Mouse (Mus musculus) embryonic fibroblast, embryonic 13.5 days (primary cell): ENCODE results near the gene Slc26a3. TPM values are rescaled to one million over a fixed set of nuclear protein-coding genes. Genes with fewer than 3 reads are reported as not detected.
"Not testable (repeated sequence)": the region's sequence is repeated elsewhere in the genome, so short reads cannot be mapped to it uniquely, and the experiment has no call there.

Experiments used
- H3K27ac ChIP-seq: 2 replicates; pipeline ENCODE4 v1.5.1; 2012; ENCODE audit warnings: low read length, control low read depth, inconsistent platforms; ENCODE audit not compliant: insufficient read depth
- H3K4me1 ChIP-seq: 2 replicates; pipeline ENCODE4 v1.6.1; 2011; ENCODE audit warnings: low read length; ENCODE audit not compliant: control insufficient read depth, insufficient read depth
- H3K4me3 ChIP-seq: 2 replicates; pipeline ENCODE4 v1.5.1; 2011; ENCODE audit warnings: mild to moderate bottlenecking, control low read depth, low read length; ENCODE audit not compliant: insufficient read depth
- CTCF ChIP-seq: IDR thresholded peaks from 2 replicates; pipeline ENCODE4 v1.5.1; 2011; ENCODE audit warnings: mild to moderate bottlenecking, control low read depth, low read length, moderate library complexity, borderline replicate concordance; ENCODE audit not compliant: insufficient read depth
- POLR2A ChIP-seq: IDR thresholded peaks from 2 replicates; pipeline ENCODE4 v1.6.1; 2011; ENCODE audit warnings: low read depth, mild to moderate bottlenecking, control low read depth, low read length, moderate library complexity
- polyA plus RNA-seq: library from polyadenylated mRNA; stranded (reverse); fragments of >200 nt; gene quantifications from 2 replicates; pipeline ENCODE4 v1.2.4, GENCODE M21; 2011; ENCODE audit warnings: low read depth; ENCODE audit not compliant: missing spikeins, insufficient read length

The Slc26a3 gene
- polyA plus RNA-seq, 1 experiment = not detected

GRCm38 (mm10) chr12:31404575-31405240, 14.0 kb downstream of the Slc26a3 start:
- Histone ChIP-seq H3K4me1 (no peaks in the 10 kb centered on the region), H3K4me3 (no peak overlapping the region), H3K27ac (no peak overlapping the region)
- TF ChIP-seq POLR2A (no peak), CTCF (no peak)

GRCm38 (mm10) chr12:31415971-31416370, 25.3 kb downstream of the Slc26a3 start:
- Histone ChIP-seq H3K4me3 (no peak overlapping the region), H3K4me1 (peaks cover 3% of the 10 kb centered on the region), H3K27ac (no peak overlapping the region)
- TF ChIP-seq POLR2A = no peak

- no peak overlapping the region for H3K27ac ChIP-seq
- H3K4me3 ChIP-seq = no peak overlapping the region
- TF ChIP-seq POLR2A = no peak
- TF ChIP-seq CTCF = no peak
- no peaks in the 10 kb centered on the region for H3K4me1 ChIP-seq
Observed at GRCm38 (mm10) chr12:31421901-31422574, 31.4 kb downstream of the Slc26a3 start.

GRCm38 (mm10) chr12:31437791-31438190, 47.1 kb downstream of the Slc26a3 start:
- H3K4me1 ChIP-seq = no peaks in the 10 kb centered on the region
- TF ChIP-seq CTCF (no peak), POLR2A (no peak)
- H3K4me3 ChIP-seq = no peak overlapping the region
- H3K27ac ChIP-seq = no peak overlapping the region

- Histone ChIP-seq H3K4me3 (no peak overlapping the region), H3K4me1 (no peaks in the 10 kb centered on the region), H3K27ac (no peak overlapping the region)
- TF ChIP-seq CTCF (no peak), POLR2A (no peak)
Observed at GRCm38 (mm10) chr12:31439612-31440011, 48.9 kb downstream of the Slc26a3 start.

GRCm38 (mm10) chr12:31444131-31444546, 53.5 kb downstream of the Slc26a3 start:
- no peaks in the 10 kb centered on the region for H3K4me1 ChIP-seq
- H3K4me3 ChIP-seq = no peak overlapping the region
- H3K27ac ChIP-seq = no peak overlapping the region
- TF ChIP-seq CTCF (no peak), POLR2A (no peak)

- no peak overlapping the region for H3K4me3 ChIP-seq
- no peak for TF ChIP-seq POLR2A
- no peak for TF ChIP-seq CTCF
- H3K27ac ChIP-seq = no peak overlapping the region
- no peaks in the 10 kb centered on the region for H3K4me1 ChIP-seq
Observed at GRCm38 (mm10) chr12:31444827-31445226, 54.2 kb downstream of the Slc26a3 start.

GRCm38 (mm10) chr12:31449341-31449740, 58.7 kb downstream of the Slc26a3 start:
- Histone ChIP-seq H3K4me3 (no peak overlapping the region), H3K4me1 (no peaks in the 10 kb centered on the region), H3K27ac (no peak overlapping the region)
- TF ChIP-seq CTCF (no peak), POLR2A (no peak)

- no peak for TF ChIP-seq CTCF
- no peak for TF ChIP-seq POLR2A
- H3K4me3 ChIP-seq = no peak overlapping the region
- no peaks in the 10 kb centered on the region for H3K4me1 ChIP-seq
- no peak overlapping the region for H3K27ac ChIP-seq
Observed at GRCm38 (mm10) chr12:31456271-31456670, 65.6 kb downstream of the Slc26a3 start.

GRCm38 (mm10) chr12:31458474-31458873, 67.8 kb downstream of the Slc26a3 start:
- Histone ChIP-seq H3K4me3 (no peak overlapping the region), H3K27ac (no peak overlapping the region), H3K4me1 (no peaks in the 10 kb centered on the region)
- TF ChIP-seq POLR2A = no peak
- no peak for TF ChIP-seq CTCF

- not testable (repeated sequence) for H3K4me3 ChIP-seq, H3K4me1 ChIP-seq, H3K27ac ChIP-seq
Observed at GRCm38 (mm10) chr12:31460270-31460669, 69.6 kb downstream of the Slc26a3 start.
